24 mouse cellular contexts compared by ENCODE assay signal in genomic region chr13:23971870-23972269, GRCm38 (mm10). TPM values are rescaled to one million over a fixed set of nuclear protein-coding genes. Genes with fewer than 3 reads are reported as not detected.
"Had no signal": no experiment of that assay in that cellular context is flagged by ENCODE, and none has a peak within 500 bp of the region (broad histone marks: within the 10 kb centered on the region; RNA-seq: fewer than 3 reads in every experiment).

No protein-coding gene starts in this region.

- H3K9ac ChIP-seq: kidney, embryonic 15.5 days; liver, embryonic 15.5 days; lung, embryonic 15.5 days; neural tube, embryonic 12.5 days; stomach, embryonic 15.5 days had no signal

- H3K4me1 ChIP-seq: kidney, embryonic 15.5 days; limb, embryonic 10.5 days; liver, embryonic 15.5 days; lung, embryonic 15.5 days; megakaryocyte, embryonic 14.5 days; neural tube, embryonic 12.5 days; stomach, embryonic 15.5 days had no signal

- H3K27ac ChIP-seq: kidney, embryonic 15.5 days; limb, embryonic 10.5 days; liver, embryonic 15.5 days; macrophage; neural tube, embryonic 12.5 days; stomach, embryonic 15.5 days had no signal

- DNase-seq: kidney, adult 2 months; kidney, postnatal 14 days; lung, postnatal 14 days; right cerebral cortex, postnatal 14 days; thymus, postnatal 36 days had no signal

- H3K4me2 ChIP-seq: kidney, embryonic 15.5 days; liver, embryonic 11.5 days; liver, embryonic 15.5 days; lung, embryonic 15.5 days; neural tube, embryonic 12.5 days; stomach, embryonic 15.5 days had no signal

- H3K36me3 ChIP-seq: kidney, embryonic 15.5 days; limb, embryonic 10.5 days; liver, embryonic 15.5 days; lung, embryonic 15.5 days; neural tube, embryonic 12.5 days; stomach, embryonic 15.5 days had no signal

- H3K9me3 ChIP-seq: kidney, embryonic 15.5 days; limb, embryonic 10.5 days; liver, embryonic 15.5 days; lung, embryonic 15.5 days; neural tube, embryonic 12.5 days; stomach, embryonic 15.5 days had no signal

- H3K27me3 ChIP-seq: kidney, embryonic 15.5 days; liver, embryonic 15.5 days; lung, embryonic 15.5 days; neural tube, embryonic 12.5 days; stomach, embryonic 15.5 days had no signal

- H3K4me3 ChIP-seq: kidney, embryonic 15.5 days; limb, embryonic 10.5 days; liver, embryonic 15.5 days; lung, embryonic 15.5 days; megakaryocyte, embryonic 14.5 days; myocyte; neural tube, embryonic 12.5 days; stomach, embryonic 15.5 days had no signal

RNA-seq across cellular contexts. Expression of gene Scgn, which starts 19.1 kb away (rescaled TPM):
- total RNA-seq: left cerebral cortex, adult 18-20 months; neutrophil, adult 5-6 weeks had no signal
- polyA plus RNA-seq: kidney, adult 2 months; limb, embryonic 10.5 days; liver, embryonic 11.5 days; liver, embryonic 15.5 days; lung, embryonic 15.5 days; macrophage; myocyte; spleen, adult 2 months had no signal

RNA-seq across cellular contexts. Expression of gene Hist1h2aa, which starts 37.6 kb away (rescaled TPM):
- total RNA-seq: layer of hippocampus, adult 8-10 months; layer of hippocampus, postnatal 14 days; left cerebral cortex, adult 18-20 months; left cerebral cortex, postnatal 10 days; neutrophil, adult 5-6 weeks had no signal
- polyA plus RNA-seq: kidney, adult 2 months; kidney, embryonic 15.5 days; large intestine, adult 2 months; limb, embryonic 10.5 days; limb, embryonic 14.5 days; liver, embryonic 11.5 days; liver, embryonic 15.5 days; lung, embryonic 15.5 days; macrophage; myocyte; neural tube, embryonic 12.5 days; spleen, adult 2 months; stomach, embryonic 15.5 days; thymus, postnatal 0 days had no signal

RNA-seq across cellular contexts. Expression of gene Hist1h2ba, which starts 37.9 kb away (rescaled TPM):
- total RNA-seq: layer of hippocampus, adult 8-10 months; layer of hippocampus, postnatal 14 days; left cerebral cortex, adult 18-20 months; left cerebral cortex, postnatal 10 days; neutrophil, adult 5-6 weeks had no signal
- polyA plus RNA-seq: kidney, embryonic 15.5 days; large intestine, adult 2 months; limb, embryonic 10.5 days; limb, embryonic 14.5 days; liver, embryonic 11.5 days; liver, embryonic 15.5 days; lung, embryonic 15.5 days; macrophage; myocyte; neural tube, embryonic 12.5 days; spleen, adult 2 months; stomach, embryonic 15.5 days; thymus, postnatal 0 days had no signal

RNA-seq across cellular contexts. Expression of gene Slc17a4, which starts 57.1 kb away (rescaled TPM):
- total RNA-seq: layer of hippocampus, adult 8-10 months; layer of hippocampus, postnatal 14 days; left cerebral cortex, adult 18-20 months; left cerebral cortex, postnatal 10 days; neutrophil, adult 5-6 weeks had no signal
- polyA plus RNA-seq: limb, embryonic 10.5 days; limb, embryonic 14.5 days; liver, embryonic 11.5 days; lung, embryonic 15.5 days; macrophage had no signal
